Mouse (Mus musculus) heart, adult 2 months (tissue): ENCODE data around the gene Ndufa4l2. TPM values are rescaled to one million over a fixed set of nuclear protein-coding genes. Genes with fewer than 3 reads are reported as not detected.

Experiments
- DNase-seq, 2 experiments: peaks; one replicate each; pipeline ENCODE4 v3.0.0; 2021
- H3K27ac ChIP-seq: fragments of 200-600 bp; 2 replicates; pipeline ENCODE4 v1.8.1; 2022
- H3K27me3 ChIP-seq: fragments of 200-500 bp; 2 replicates; pipeline ENCODE4 v1.6.1; 2012; ENCODE audit warnings: mild to moderate bottlenecking, low read length, inconsistent platforms, mixed read lengths; ENCODE audit not compliant: control insufficient read depth, insufficient read depth
- H3K36me3 ChIP-seq: fragments of 200-500 bp; 2 replicates; pipeline ENCODE4 v1.6.1; 2012; ENCODE audit warnings: low read length, inconsistent platforms; ENCODE audit not compliant: control insufficient read depth, insufficient read depth
- H3K4me1 ChIP-seq: fragments of 200-500 bp; 2 replicates; pipeline ENCODE4 v1.6.1; 2011; ENCODE audit warnings: low read length; ENCODE audit not compliant: control insufficient read depth, insufficient read depth
- H3K4me3 ChIP-seq: fragments of 200-600 bp; 2 replicates; pipeline ENCODE4 v1.8.1; 2022
- H3K79me2 ChIP-seq: fragments of 200-500 bp; replicated peaks from 2 replicates; pipeline ENCODE4 v1.6.1; 2012; ENCODE audit warnings: mild to moderate bottlenecking, inconsistent platforms, low read length, moderate library complexity, mixed read lengths; ENCODE audit not compliant: control insufficient read depth, insufficient read depth
- H3K9ac ChIP-seq: fragments of 200-500 bp; 2 replicates; pipeline ENCODE4 v1.6.1; 2012; ENCODE audit warnings: low read depth, mild to moderate bottlenecking, control low read depth, inconsistent platforms, low read length, mixed read lengths
- CTCF ChIP-seq: fragments of 200-600 bp; IDR thresholded peaks from 2 replicates; pipeline ENCODE4 v1.8.1; 2022; ENCODE audit warnings: antibody characterized with exemption, mild to moderate bottlenecking, moderate library complexity
- EP300 ChIP-seq: fragments of 200-500 bp; IDR thresholded peaks from 2 replicates; pipeline ENCODE4 v1.6.1; 2011; ENCODE audit warnings: low read depth, low read length, control low read depth; ENCODE audit not compliant: insufficient read depth
- POLR2A ChIP-seq: fragments of 200-500 bp; IDR thresholded peaks from 2 replicates; pipeline ENCODE4 v1.6.1; 2011; ENCODE audit warnings: mild to moderate bottlenecking, low read depth, low read length, control low read depth; ENCODE audit not compliant: insufficient read depth
- WGBS: fragments of 180-500 bp; shearing (Covaris S2); methylation state at CpG from one replicate; pipeline ENCODE4 v1.1.7; 2018; 5-methylcytosine and 5-hydroxymethylcytosine counted together
- intact Hi-C: fragments of 180-260 bp; cut with DNase I; formaldehyde crosslinking; loops from one replicate; pipeline ENCODE4 v1.15.1; 2025
- polyA plus RNA-seq: library from polyadenylated mRNA; depleted of rRNA; stranded (reverse); fragments of >200 nt; gene quantifications from 2 replicates; pipeline ENCODE4 v1.2.3, GENCODE M21; 2012
- total RNA-seq, 2 experiments: library from RNA; stranded (reverse); gene quantifications; 2 replicates each; pipeline ENCODE4 v1.2.3; 2021

Ndufa4l2 gene
- total and polyA plus RNA-seq, 3 experiments = 20.1 to 45.1 (median 27.9) TPM

GRCm38 (mm10) chr10:127546505-127546904 lies 31.7 kb downstream of the Ndufa4l2 start:
- WGBS = 86% methylated on average over 7 of the region's 7 CpGs

GRCm38 (mm10) chr10:127548236-127548635 lies 33.5 kb downstream of the Ndufa4l2 start:
- no peaks in the 10 kb centered on the region for H3K27me3 ChIP-seq
- no peaks in the 10 kb centered on the region for H3K4me1 ChIP-seq
- WGBS = 91% methylated on average over 15 of the region's 15 CpGs
- no peaks in the 10 kb centered on the region for H3K36me3 ChIP-seq
- H3K79me2 ChIP-seq = no peaks in the 10 kb centered on the region
- no peak for TF ChIP-seq CTCF
- TF ChIP-seq EP300 = no peak
- no peak for TF ChIP-seq POLR2A
- intact Hi-C loops = no loop called here
- DNase-seq = no peak
- no peak overlapping the region for H3K9ac ChIP-seq
- no peak overlapping the region for H3K27ac ChIP-seq
- no peak overlapping the region for H3K4me3 ChIP-seq

More at GRCm38 (mm10) chr10:127546505-127546904, 31.7 kb downstream of the Ndufa4l2 start:
- no peak for TF ChIP-seq EP300
- peak; percentile 58 for TF ChIP-seq CTCF
- no peaks in the 10 kb centered on the region for H3K36me3 ChIP-seq
- H3K79me2 ChIP-seq = no peaks in the 10 kb centered on the region
- H3K4me1 ChIP-seq = no peaks in the 10 kb centered on the region
- no peak overlapping the region for H3K4me3 ChIP-seq
- H3K9ac ChIP-seq = no peak overlapping the region
- H3K27me3 ChIP-seq = no peaks in the 10 kb centered on the region
- no peak overlapping the region for H3K27ac ChIP-seq
- intact Hi-C loops = no loop called here
- DNase-seq = no peak

- H3K4me1 ChIP-seq = no peaks in the 10 kb centered on the region
- H3K27ac ChIP-seq = no peak overlapping the region
- no peak overlapping the region for H3K9ac ChIP-seq
- DNase-seq = no peak
- no peak for TF ChIP-seq CTCF
- TF ChIP-seq EP300 = no peak
- H3K36me3 ChIP-seq = no peaks in the 10 kb centered on the region
- 87% methylated on average over 17 of the region's 17 CpGs for WGBS
- H3K4me3 ChIP-seq = no peak overlapping the region
- no peaks in the 10 kb centered on the region for H3K79me2 ChIP-seq
- intact Hi-C loops = no loop called here
- H3K27me3 ChIP-seq = no peaks in the 10 kb centered on the region
Measured at GRCm38 (mm10) chr10:127549892-127550291, 35.1 kb downstream of the Ndufa4l2 start.

DNA sequence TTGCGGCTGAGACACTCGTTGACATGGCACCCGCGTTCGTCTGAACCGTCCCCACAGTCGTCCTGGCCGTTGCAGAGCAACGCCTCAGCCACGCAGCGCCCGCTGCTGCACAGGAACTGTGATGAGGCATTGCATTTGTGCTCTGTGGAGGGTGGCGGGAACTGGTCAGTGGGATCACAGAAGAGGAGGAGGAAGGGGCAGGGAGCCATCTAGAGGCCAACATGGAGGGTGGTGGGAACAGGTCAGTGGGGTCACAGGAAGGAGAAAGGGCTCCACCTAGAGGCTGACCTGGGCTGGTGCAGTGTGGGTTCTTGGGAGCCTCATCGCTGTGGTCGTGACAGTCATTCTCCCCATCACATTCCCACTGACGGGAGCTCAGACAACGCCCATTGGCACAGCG lies 40.9 kb downstream of the Ndufa4l2 start:
- intact Hi-C loops = no loop called here
- H3K36me3 ChIP-seq = no peaks in the 10 kb centered on the region
- H3K27me3 ChIP-seq = no peaks in the 10 kb centered on the region
- TF ChIP-seq CTCF (peak; percentile 56), EP300 (no peak), POLR2A (no peak)
- no peak overlapping the region for H3K4me3 ChIP-seq
- DNase-seq = no peak
- H3K27ac ChIP-seq = no peak overlapping the region
- H3K79me2 ChIP-seq = no peaks in the 10 kb centered on the region
- H3K4me1 ChIP-seq = no peaks in the 10 kb centered on the region
- WGBS = 75% methylated on average over 18 of the region's 18 CpGs
- H3K9ac ChIP-seq = no peak overlapping the region

DNA sequence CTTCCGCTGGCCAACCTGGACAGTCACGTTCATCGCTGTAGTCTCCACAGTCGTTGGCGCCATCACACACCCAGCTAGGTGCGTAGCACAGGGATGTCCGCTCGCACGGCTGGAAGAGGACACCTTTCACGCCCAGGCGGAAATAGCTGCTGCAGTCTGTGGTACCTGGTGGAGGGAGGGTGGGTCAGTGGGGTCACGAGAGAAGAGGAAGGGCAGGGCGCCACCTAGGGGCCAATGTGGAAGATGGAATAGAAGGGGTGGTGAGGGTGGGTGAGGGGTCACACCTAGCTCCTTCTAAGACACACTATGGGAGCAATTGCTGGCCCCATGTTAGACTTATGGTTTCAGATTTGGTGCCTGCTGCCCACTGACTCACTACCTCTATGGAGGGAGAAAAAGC lies 42.6 kb downstream of the Ndufa4l2 start:
- Histone ChIP-seq H3K4me3 (no peak overlapping the region), H3K27me3 (no peaks in the 10 kb centered on the region), H3K27ac (no peak overlapping the region), H3K9ac (no peak overlapping the region), H3K79me2 (no peaks in the 10 kb centered on the region), H3K36me3 (no peaks in the 10 kb centered on the region), H3K4me1 (no peaks in the 10 kb centered on the region)
- 88% methylated on average over 13 of the region's 13 CpGs for WGBS
- intact Hi-C loops = no loop called here
- TF ChIP-seq CTCF (peak; percentile 29), POLR2A (no peak), EP300 (no peak)
- DNase-seq = no peak

- H3K9ac ChIP-seq = no peak overlapping the region
- no peak overlapping the region for H3K27ac ChIP-seq
- intact Hi-C loops = loop anchor here (10.0 kb wide), 1 partner anchor 174 kb away; the partner anchor contains the start of gene Zbtb39
- no peak for DNase-seq
- H3K79me2 ChIP-seq = no peaks in the 10 kb centered on the region
- H3K4me1 ChIP-seq = peaks cover 3% of the 10 kb centered on the region
- no peak overlapping the region for H3K4me3 ChIP-seq
- H3K27me3 ChIP-seq = no peaks in the 10 kb centered on the region
- no peaks in the 10 kb centered on the region for H3K36me3 ChIP-seq
- TF ChIP-seq CTCF (peak; percentile 50), POLR2A (no peak), EP300 (no peak)
Measured at GRCm38 (mm10) chr10:127561145-127561544, 46.4 kb downstream of the Ndufa4l2 start.
